Mouse (Mus musculus): ENCODE data around the gene Tmem251. TPM values are rescaled to one million over a fixed set of nuclear protein-coding genes. Genes with fewer than 3 reads are reported as not detected.

Tmem251 gene
- polyA plus RNA-seq, 2 experiments: 3.4 to 11.2 TPM

DNA sequence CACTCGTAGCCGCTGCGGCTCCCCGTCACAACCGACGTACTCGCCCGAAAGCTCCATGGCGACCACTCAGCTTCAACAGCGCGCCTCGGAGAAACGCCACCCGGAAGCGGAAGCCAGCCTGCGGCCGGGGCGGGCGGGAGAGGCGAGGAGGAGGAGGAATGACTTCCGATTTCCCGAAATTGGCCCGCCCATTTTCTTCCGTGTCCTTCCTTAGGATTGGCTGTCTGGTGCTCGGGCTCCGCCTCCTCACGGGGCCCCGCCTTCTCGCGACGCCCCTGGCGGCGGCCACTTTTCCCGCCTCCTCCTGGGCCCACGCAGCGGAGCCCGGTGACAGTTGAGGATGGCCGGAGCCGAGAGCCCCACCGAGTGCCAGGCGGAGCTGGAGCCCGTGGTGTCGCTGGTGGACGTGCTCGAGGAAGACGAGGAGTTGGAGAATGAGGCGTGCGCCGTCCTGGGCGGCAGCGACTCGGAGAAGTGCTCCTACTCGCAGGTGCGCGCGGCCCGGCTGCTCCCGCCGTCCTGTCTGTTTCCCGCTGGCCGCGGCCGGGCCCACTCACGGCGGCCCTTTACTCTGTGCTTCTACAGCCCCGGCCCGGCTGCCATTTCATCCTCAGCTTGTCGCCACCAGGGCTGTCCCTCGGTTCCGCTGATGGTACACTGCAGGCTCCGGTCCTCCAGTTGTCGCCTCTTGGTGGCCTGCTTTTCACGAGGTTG is 14.3 kb downstream of the Tmem251 start, which contains the start of the genes Gm28051, Gon7 and Ubr7:
Gene Gm28051, minus strand, starts transcription at position 77 of the 714 bp plus-strand sequence.
Gene Gon7, minus strand, starts transcription at position 115 of the 714 bp plus-strand sequence.
Gene Ubr7, plus strand, starts transcription at position 279 of the 714 bp plus-strand sequence.
- H3K4me2 ChIP-seq (replicated peaks; ENCODE audit: low read depth, low read length, severe bottlenecking): peak within 1 kb of the TSS; percentile 79
- peak; percentile 98 for ATAC-seq (ENCODE audit: low FRiP score, low read depth)
- peak within 1 kb of the TSS; percentile 77 for H3K9ac ChIP-seq (ENCODE audit: low read depth, low read length, severe bottlenecking)
- H3K36me3 ChIP-seq (ENCODE audit: control insufficient read depth, insufficient read depth, low read length): peaks cover 11% of the 10 kb centered on the region
- peak; percentile 63; the same call in 1 of the 2 replicates for TF ChIP-seq POLR2A (IDR thresholded peaks at IDR 0.05; ENCODE audit: borderline replicate concordance, extremely low read depth, insufficient read depth, insufficient read length)
- H3K9me3 ChIP-seq (ENCODE audit: control insufficient read depth, low read length): no peaks in the 10 kb centered on the region
- H3K4me3 ChIP-seq (replicated peaks; ENCODE audit: low read length): peak within 1 kb of the TSS; percentile 89
- H3K4me1 ChIP-seq (ENCODE audit: control insufficient read depth, insufficient read depth, low read length): peaks cover 18% of the 10 kb centered on the region
- no peaks in the 10 kb centered on the region for H3K27me3 ChIP-seq (ENCODE audit: control insufficient read depth, insufficient read depth, low read length)
- H3K27ac ChIP-seq (replicated peaks; ENCODE audit: low read depth, low read length): peak within 1 kb of the TSS; percentile 83
- DNase-seq (ENCODE audit: low spot score): peak; percentile 98
- WGBS: under 1% methylated on average over 52 of the region's 73 CpGs

DNA sequence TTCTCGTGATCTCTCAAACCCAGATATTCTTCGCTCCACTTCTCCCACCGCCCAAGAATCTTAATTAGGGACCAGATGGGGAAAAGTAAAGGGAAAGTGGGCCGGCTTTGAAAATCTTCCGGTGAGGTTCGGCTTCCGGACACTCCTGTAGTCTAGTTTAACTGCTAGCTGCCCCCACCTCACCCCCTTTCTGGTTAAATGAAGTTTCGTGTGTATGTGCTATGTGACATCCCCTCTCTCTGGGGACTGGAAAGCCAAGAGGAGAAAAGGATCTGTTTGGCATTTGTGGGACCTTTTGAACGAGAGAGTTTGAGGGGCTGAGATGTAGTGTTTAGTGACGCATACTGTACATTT is 14.8 kb downstream of the Tmem251 start, which contains the start of gene Gm20604:
Gene Gm20604, minus strand, starts transcription at position 270 of the 354 bp plus-strand sequence.
- peak within 1 kb of the TSS; percentile 83 for H3K27ac ChIP-seq (replicated peaks; ENCODE audit: low read depth, low read length)
- TF ChIP-seq POLR2A (IDR thresholded peaks at IDR 0.05; ENCODE audit: borderline replicate concordance, extremely low read depth, insufficient read depth, insufficient read length): no peak
- H3K9me3 ChIP-seq (ENCODE audit: control insufficient read depth, low read length): no peaks in the 10 kb centered on the region
- H3K4me3 ChIP-seq (replicated peaks; ENCODE audit: low read length): peak within 1 kb of the TSS; percentile 89
- no peak for DNase-seq (ENCODE audit: low spot score)
- under 1% methylated on average over 10 of the region's 10 CpGs for WGBS
- H3K36me3 ChIP-seq (ENCODE audit: control insufficient read depth, insufficient read depth, low read length): peaks cover 13% of the 10 kb centered on the region
- H3K4me2 ChIP-seq (replicated peaks; ENCODE audit: low read depth, low read length, severe bottlenecking): peak within 1 kb of the TSS; percentile 79
- peak within 1 kb of the TSS; percentile 77 for H3K9ac ChIP-seq (ENCODE audit: low read depth, low read length, severe bottlenecking)
- no peaks in the 10 kb centered on the region for H3K27me3 ChIP-seq (ENCODE audit: control insufficient read depth, insufficient read depth, low read length)
- H3K4me1 ChIP-seq (ENCODE audit: control insufficient read depth, insufficient read depth, low read length): peaks cover 18% of the 10 kb centered on the region
- ATAC-seq (ENCODE audit: low FRiP score, low read depth): no peak

DNA sequence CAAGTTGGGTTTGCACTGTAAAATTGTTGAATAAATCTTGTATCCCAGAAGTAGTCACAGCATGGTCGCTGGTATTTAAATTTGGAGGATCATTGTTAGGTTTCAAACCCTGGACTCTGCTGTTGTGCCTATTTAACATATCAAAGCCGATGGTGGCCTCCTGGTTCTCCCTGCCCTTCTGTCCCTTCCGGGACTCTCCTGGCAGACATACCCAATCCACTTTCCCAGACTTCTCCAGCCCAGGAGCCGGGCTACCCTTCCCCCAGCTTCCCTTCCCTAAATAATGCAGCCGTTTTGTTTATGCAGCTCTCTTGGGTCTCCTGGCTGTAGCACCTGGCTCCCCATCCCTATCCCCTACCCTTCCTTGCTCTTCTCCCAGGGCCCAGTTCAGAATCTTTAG is 15.4 kb downstream of the Tmem251 start:
- Histone ChIP-seq H3K36me3 (ENCODE audit: control insufficient read depth, insufficient read depth, low read length) (peaks cover 17% of the 10 kb centered on the region), H3K4me2 (replicated peaks; ENCODE audit: low read depth, low read length, severe bottlenecking) (peak overlapping the region; percentile 79), H3K9me3 (ENCODE audit: control insufficient read depth, low read length) (no peaks in the 10 kb centered on the region), H3K4me1 (ENCODE audit: control insufficient read depth, insufficient read depth, low read length) (peaks cover 18% of the 10 kb centered on the region), H3K4me3 (replicated peaks; ENCODE audit: low read length) (peak overlapping the region; percentile 89), H3K27ac (replicated peaks; ENCODE audit: low read depth, low read length) (no peak overlapping the region), H3K9ac (ENCODE audit: low read depth, low read length, severe bottlenecking) (peak overlapping the region; percentile 77), H3K27me3 (ENCODE audit: control insufficient read depth, insufficient read depth, low read length) (no peaks in the 10 kb centered on the region)
- 4% methylated on average over 5 of the region's 5 CpGs for WGBS
- TF ChIP-seq POLR2A (IDR thresholded peaks at IDR 0.05; ENCODE audit: borderline replicate concordance, extremely low read depth, insufficient read depth, insufficient read length): no peak
- DNase-seq (ENCODE audit: low spot score) (no peak), ATAC-seq (ENCODE audit: low FRiP score, low read depth) (no peak)

DNA sequence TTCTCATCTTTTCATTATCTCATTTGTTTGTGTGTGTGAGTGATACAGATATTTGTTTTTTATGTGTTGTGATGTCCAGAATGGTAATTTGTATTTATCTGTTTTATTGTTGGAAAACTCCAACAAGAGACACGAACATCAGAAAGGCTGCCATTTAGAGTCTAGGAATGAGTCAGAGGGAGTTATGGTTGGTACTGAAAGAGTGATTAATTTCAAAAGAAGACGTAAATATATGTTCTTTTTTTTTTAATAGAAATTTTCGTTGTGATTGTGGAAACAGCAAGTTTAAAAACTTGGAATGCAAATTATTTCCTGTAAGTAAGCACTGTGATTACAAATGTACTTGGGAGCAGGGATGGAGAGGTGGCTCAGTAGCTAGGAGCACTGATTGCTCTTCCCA is 18.1 kb downstream of the Tmem251 start:
- Histone ChIP-seq H3K36me3 (ENCODE audit: control insufficient read depth, insufficient read depth, low read length) (peaks cover 40% of the 10 kb centered on the region), H3K27me3 (ENCODE audit: control insufficient read depth, insufficient read depth, low read length) (no peaks in the 10 kb centered on the region), H3K27ac (replicated peaks; ENCODE audit: low read depth, low read length) (no peak overlapping the region), H3K4me2 (replicated peaks; ENCODE audit: low read depth, low read length, severe bottlenecking) (no peak overlapping the region), H3K9me3 (ENCODE audit: control insufficient read depth, low read length) (no peaks in the 10 kb centered on the region), H3K9ac (ENCODE audit: low read depth, low read length, severe bottlenecking) (no peak overlapping the region), H3K4me1 (ENCODE audit: control insufficient read depth, insufficient read depth, low read length) (peaks cover 13% of the 10 kb centered on the region), H3K4me3 (replicated peaks; ENCODE audit: low read length) (no peak overlapping the region)
- WGBS: 90% methylated on average over 3 of the region's 3 CpGs
- TF ChIP-seq POLR2A (IDR thresholded peaks at IDR 0.05; ENCODE audit: borderline replicate concordance, extremely low read depth, insufficient read depth, insufficient read length): no peak
- no peak for DNase-seq (ENCODE audit: low spot score)
- no peak for ATAC-seq (ENCODE audit: low FRiP score, low read depth)

DNA sequence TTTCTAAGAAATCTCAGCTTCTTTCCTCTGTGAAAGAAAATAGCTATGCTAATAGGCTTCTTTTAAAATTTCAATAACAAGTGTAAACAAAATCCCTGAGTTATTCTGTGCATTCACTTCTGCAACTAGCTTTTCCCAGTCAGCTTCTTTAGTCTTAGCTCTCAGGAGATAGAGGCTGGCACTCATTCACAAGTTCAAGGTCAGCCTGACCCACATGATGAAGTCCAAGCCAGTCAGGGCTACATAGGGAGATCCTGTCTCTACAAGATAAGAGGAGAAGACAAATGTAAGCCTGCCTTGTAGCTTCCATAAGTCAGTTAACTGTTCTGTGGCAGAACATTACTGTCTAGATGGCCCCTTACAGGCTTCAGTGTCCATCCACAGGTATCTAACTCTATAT is 20.1 kb downstream of the Tmem251 start:
- Histone ChIP-seq H3K27me3 (ENCODE audit: control insufficient read depth, insufficient read depth, low read length) (no peaks in the 10 kb centered on the region), H3K27ac (replicated peaks; ENCODE audit: low read depth, low read length) (no peak overlapping the region), H3K4me1 (ENCODE audit: control insufficient read depth, insufficient read depth, low read length) (peaks cover 7% of the 10 kb centered on the region), H3K9me3 (ENCODE audit: control insufficient read depth, low read length) (no peaks in the 10 kb centered on the region), H3K36me3 (ENCODE audit: control insufficient read depth, insufficient read depth, low read length) (peaks cover 59% of the 10 kb centered on the region), H3K4me3 (replicated peaks; ENCODE audit: low read length) (no peak overlapping the region), H3K4me2 (replicated peaks; ENCODE audit: low read depth, low read length, severe bottlenecking) (no peak overlapping the region), H3K9ac (ENCODE audit: low read depth, low read length, severe bottlenecking) (no peak overlapping the region)
- no peak for DNase-seq (ENCODE audit: low spot score)
- no peak for TF ChIP-seq POLR2A (IDR thresholded peaks at IDR 0.05; ENCODE audit: borderline replicate concordance, extremely low read depth, insufficient read depth, insufficient read length)
- no peak for ATAC-seq (ENCODE audit: low FRiP score, low read depth)
